Comparison of ENCODE assay signal across 1 mouse cellular context in genomic region chr3:37666291-37667118, GRCm38 (mm10).
A peak's percentile ranks its signal among the peaks of the same experiment; 100 is the strongest.
TF ChIP-seq lines count a peak whose summit lies in the region.

No protein-coding gene starts in this region.

TF ChIP-seq in MEL, 35 proteins besides CTCF, POLR2A, EP300 and RAD21 (continued from another document):
- peak; percentile 20; the same call in 1 of the 2 replicates for TF ChIP-seq NELFE (IDR thresholded peaks at IDR 0.05; ENCODE audit: low read depth, low read length)
